Mouse (Mus musculus): ENCODE measurements around the gene Gmeb1.

- TF ChIP-seq TAL1 (conservative IDR thresholded peaks at IDR 0.05; ENCODE audit: low read depth, low read length), result no peak
- no peak for TF ChIP-seq CTCF (IDR thresholded peaks at IDR 0.05; ENCODE audit: low read depth, low read length)
- TF ChIP-seq GATA1 (IDR thresholded peaks at IDR 0.05; ENCODE audit: borderline replicate concordance, low read length), result no peak
These were observed 21.0 kb downstream of the Gmeb1 start for GRCm38 (mm10) chr4:132240367-132240766.

All from G1E (cell line).